Mouse (Mus musculus) heart, postnatal 25 days (tissue): Measurements from ENCODE around the gene Rasal3. TPM values are rescaled to one million over a fixed set of nuclear protein-coding genes. Genes with fewer than 3 reads are reported as not detected.

Experiments used
- DNase-seq: peaks from one replicate; pipeline ENCODE4 v3.0.0; 2022; ENCODE audit warnings: low spot score
- intact Hi-C: fragments of 180-260 bp; cut with DNase I; formaldehyde crosslinking; loops from one replicate; pipeline ENCODE4 v1.15.1; 2025
- microRNA-seq: library from miRNA; unstranded; fragments of <30 nt; microRNA quantifications from one replicate; pipeline ENCODE4 v1.2.0, GENCODE M21; 2022
- total RNA-seq, 2 experiments: library from RNA; stranded (reverse); gene quantifications; 2 replicates each; pipeline ENCODE4 v1.2.3; 2021

The Rasal3 gene
- total RNA-seq, 2 experiments from 2014 or later = 0.91 to 1.3 TPM

- intact Hi-C loops = no loop called here
- no peak for DNase-seq
These were observed 45.0 kb downstream of the Rasal3 start for GRCm38 (mm10) chr17:32358192-32358942.

GRCm38 (mm10) chr17:32356766-32357760, 46.3 kb downstream of the Rasal3 start:
- intact Hi-C loops = no loop called here
- no peak for DNase-seq

- DNase-seq = no peak
- intact Hi-C loops = no loop called here
These were observed 47.1 kb downstream of the Rasal3 start for GRCm38 (mm10) chr17:32356281-32356680.

- no peak for DNase-seq
- intact Hi-C loops = no loop called here
These were observed 48.4 kb downstream of the Rasal3 start for GRCm38 (mm10) chr17:32355031-32355430.

- no peak for DNase-seq
- intact Hi-C loops = loop anchor here (5.0 kb wide), 1 partner anchor 33 kb away; the partner anchor contains the start of gene Wiz
These were observed 49.2 kb downstream of the Rasal3 start for GRCm38 (mm10) chr17:32354211-32354610.

GRCm38 (mm10) chr17:32353696-32354095, 49.7 kb downstream of the Rasal3 start:
- intact Hi-C loops = loop anchor here (5.0 kb wide), 1 partner anchor 34 kb away; the partner anchor contains the start of gene Wiz
- no peak for DNase-seq

- intact Hi-C loops = loop anchor here (5.0 kb wide), 1 partner anchor 36 kb away; the partner anchor contains the start of gene Wiz
- DNase-seq = no peak
These were observed 51.7 kb downstream of the Rasal3 start for GRCm38 (mm10) chr17:32351726-32352125.

- no peak for DNase-seq
- intact Hi-C loops = loop anchor here (5.0 kb wide), 1 partner anchor 36 kb away; the partner anchor contains the start of gene Wiz
These were observed 52.1 kb downstream of the Rasal3 start for GRCm38 (mm10) chr17:32351269-32351668.

- intact Hi-C loops = loop anchor here (5.0 kb wide), 1 partner anchor 37 kb away; the partner anchor contains the start of gene Wiz
- peak; percentile 97 for DNase-seq
These were observed 52.9 kb downstream of the Rasal3 start, which contains the start of gene Akap8l for GRCm38 (mm10) chr17:32350382-32350983. Akap8l (minus strand) TSS chr17:32350607.

GRCm38 (mm10) chr17:32349851-32350381, 53.5 kb downstream of the Rasal3 start:
- DNase-seq = no peak
- intact Hi-C loops = loop anchor here (1.0 to 5.0 kb wide), 3 partner anchors 37 to 144 kb away; partner anchors contain the start of gene Wiz

GRCm38 (mm10) chr17:32349037-32349732, 54.2 kb downstream of the Rasal3 start:
- no peak for DNase-seq
- intact Hi-C loops = loop anchor here (1.0 to 5.0 kb wide), 2 partner anchors 83 to 145 kb away; no protein-coding TSS in a partner anchor

GRCm38 (mm10) chr17:32348406-32348805, 55.0 kb downstream of the Rasal3 start:
- intact Hi-C loops = loop anchor here (5.0 kb wide), 1 partner anchor 84 kb away; no protein-coding TSS in a partner anchor
- no peak for DNase-seq

- no peak for DNase-seq
- intact Hi-C loops = no loop called here
These were observed 62.3 kb downstream of the Rasal3 start for GRCm38 (mm10) chr17:32341102-32341501.

Small RNA genes within 50 kb of the gene (microRNA-seq; reads per million reads assigned to microRNA genes)
- not detected for gene Gm22201

Other genes with a start within 250 kb of the Rasal3 start
- gene Notch3, start 236.7 kb downstream of the Rasal3 start, total RNA-seq = 10 to 100 TPM; 23.4 to 31.1 TPM
- 1 to 10 TPM; 1.3 TPM for gene Ephx3, start 214.0 kb downstream of the Rasal3 start, total RNA-seq
- gene Brd4, start 118.9 kb downstream of the Rasal3 start, total RNA-seq = 10 to 100 TPM; 50.9 to 57.5 TPM
- gene Akap8, start 82.3 kb downstream of the Rasal3 start, total RNA-seq = 10 to 100 TPM; 37.2 to 51.5 TPM
- gene Akap8l, start 53.0 kb downstream of the Rasal3 start, total RNA-seq = 10 to 100 TPM; 43.0 to 46.3 TPM
- 10 to 100 TPM; 18.1 to 20.2 TPM for gene Wiz, start 14.1 kb downstream of the Rasal3 start, total RNA-seq
- gene Pglyrp2, start 20.6 kb upstream of the Rasal3 start, total RNA-seq = under 1 TPM; 0.16 to 0.20 TPM
- gene Cyp4f39, start 49.1 kb upstream of the Rasal3 start, total RNA-seq = under 1 TPM in 1 of 2 experiments, not detected in 1; 0.18 TPM
- gene Cyp4f17, start 102.5 kb upstream of the Rasal3 start, total RNA-seq = 1 to 10 TPM; 5.4 to 7.4 TPM
- 1 to 10 TPM; 6.3 to 6.4 TPM for gene Cyp4f16, start 133.0 kb upstream of the Rasal3 start, total RNA-seq
- not detected for gene Cyp4f37, start 217.7 kb upstream of the Rasal3 start, total RNA-seq